Mouse (Mus musculus) lung, postnatal 10 days (tissue): ENCODE results near the gene Btbd9.
A peak's percentile ranks its signal among the peaks of the same experiment; 100 is the strongest.

Source experiments
- DNase-seq: peaks from one replicate; pipeline ENCODE4 v3.0.0; 2021

The Btbd9 gene

DNA sequence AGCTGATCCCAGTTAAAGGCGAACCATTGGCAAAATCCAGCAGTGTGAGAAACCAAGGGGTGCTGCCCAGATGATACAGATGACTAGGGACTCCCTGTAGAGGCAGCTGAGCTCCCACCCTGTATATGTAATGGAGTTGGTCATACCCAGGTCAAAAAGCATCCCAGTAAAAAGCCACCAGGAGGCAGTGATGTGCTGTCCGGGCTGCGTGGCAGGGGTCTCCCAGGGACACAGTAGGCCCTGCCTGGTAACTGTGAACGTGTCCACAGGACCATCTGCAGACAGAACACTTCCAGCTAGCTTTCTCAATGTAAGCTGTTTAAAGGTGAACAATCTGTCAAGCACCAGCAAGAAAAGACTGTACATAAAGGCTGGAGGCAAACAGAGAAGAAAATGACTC lies 343.6 kb downstream of the Btbd9 start:
- no peak for DNase-seq

GRCm38 (mm10) chr17:30231483-30231882 lies 344.8 kb downstream of the Btbd9 start:
- DNase-seq: no peak

DNA sequence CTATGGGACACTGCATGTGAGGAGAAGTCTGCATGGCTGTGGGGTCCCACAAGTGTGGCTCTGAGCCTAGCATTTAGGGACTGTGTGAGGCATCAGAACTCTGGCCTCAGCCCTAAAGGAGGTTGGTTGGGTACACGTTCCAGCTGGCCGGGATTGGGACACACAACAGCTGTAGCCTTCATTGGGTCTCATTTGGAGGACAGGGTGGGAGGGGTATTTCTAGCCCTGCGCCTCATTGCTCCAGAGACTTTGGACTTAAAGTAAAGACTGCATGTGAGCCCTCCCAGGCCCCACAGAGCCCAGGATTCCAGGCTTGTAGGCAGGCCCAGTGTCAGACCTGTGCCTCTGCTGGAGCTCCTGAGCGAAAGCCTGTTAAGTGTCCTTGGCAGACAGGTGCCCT lies 345.9 kb downstream of the Btbd9 start:
- DNase-seq: peak; percentile 74

DNA sequence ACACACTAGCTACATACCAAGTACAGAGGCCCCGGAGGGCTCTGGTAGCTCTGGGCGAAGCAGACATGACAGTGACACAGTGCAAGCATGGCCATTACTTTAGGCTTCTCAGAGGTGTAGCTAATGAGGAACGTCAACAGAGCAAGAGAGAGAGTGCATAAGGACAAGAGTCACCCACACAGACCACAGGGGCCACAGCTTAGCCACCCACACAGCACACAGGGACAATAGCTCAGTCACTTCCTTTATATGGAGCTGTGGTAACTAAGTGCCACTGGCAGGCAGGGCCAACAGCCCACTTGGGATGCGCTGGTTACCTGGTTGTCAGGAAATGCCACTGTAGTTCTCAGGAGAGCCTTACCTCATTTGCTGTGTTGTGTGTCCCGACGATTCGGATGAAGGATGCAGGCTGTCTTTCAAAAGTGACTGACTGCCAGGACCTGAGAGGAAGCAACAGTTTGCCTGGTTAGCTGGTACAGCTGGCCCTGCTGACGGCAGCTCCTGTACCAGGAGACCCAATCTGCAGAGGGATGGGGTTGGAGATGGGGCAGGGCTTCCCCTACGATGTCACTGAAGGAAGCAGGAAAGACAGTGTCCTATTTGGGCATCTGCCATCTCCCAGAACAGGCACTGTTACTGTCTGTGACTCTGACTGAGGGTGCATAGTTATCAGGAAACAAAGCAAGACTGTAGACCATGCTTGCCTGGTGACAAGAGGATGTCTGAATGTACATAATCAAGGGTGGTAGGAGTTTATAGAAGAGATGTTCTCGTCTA lies 347.7 kb downstream of the Btbd9 start:
- DNase-seq: peak; percentile 51

DNA sequence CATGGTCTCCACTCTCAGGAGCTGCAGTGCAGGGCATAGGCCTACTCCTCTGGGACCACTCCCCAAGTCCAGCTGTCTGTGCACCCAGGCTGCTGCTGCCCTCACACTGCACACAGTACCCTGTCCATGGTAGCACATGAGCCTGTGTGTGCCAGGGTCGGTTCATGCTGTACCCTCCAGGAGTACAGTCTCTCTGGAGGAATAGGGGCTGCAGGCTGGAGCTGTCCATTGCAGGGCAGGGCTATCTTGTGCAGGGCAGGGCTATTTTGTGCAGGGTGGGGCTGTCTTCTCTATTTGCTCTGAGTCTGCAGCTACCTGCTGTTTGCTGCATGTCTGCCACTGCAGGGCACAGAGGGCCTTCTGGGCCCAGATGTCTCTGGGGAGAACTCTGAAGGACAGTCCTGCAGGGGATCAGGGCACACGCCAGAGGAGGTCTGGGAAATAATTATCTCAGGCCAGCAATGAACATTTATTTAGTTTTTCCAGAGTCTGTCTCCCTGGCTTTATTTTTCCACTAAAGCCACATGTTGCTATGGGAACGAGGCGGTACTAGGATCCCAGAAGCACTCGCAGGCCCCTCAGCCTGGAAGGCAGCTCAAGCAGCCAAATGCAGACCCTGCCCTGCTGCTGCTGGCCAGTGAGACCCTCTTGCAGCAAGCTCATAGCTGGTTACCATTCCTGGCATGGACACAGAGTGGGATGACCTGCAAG lies 351.1 kb downstream of the Btbd9 start:
- no peak for DNase-seq

DNA sequence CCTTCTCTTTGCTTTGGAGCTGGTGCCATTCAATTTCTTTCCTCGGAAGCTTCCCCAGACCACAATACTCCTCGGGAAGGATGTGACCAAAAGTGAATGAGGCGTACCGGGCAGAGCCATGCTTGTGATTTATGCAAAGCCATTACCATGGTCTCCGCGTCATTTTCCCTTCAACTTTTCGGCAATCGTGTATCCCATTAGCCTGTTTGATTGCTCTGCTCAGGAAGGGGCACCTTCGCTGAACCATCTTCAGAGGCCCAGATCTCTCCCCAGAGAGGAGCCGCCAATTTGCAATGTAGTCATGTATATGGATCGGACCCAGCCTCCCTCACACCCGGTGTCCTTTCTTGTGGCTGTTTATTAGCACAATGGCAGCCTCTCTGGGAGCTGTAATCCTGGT lies 353.5 kb downstream of the Btbd9 start:
- DNase-seq: no peak

DNA sequence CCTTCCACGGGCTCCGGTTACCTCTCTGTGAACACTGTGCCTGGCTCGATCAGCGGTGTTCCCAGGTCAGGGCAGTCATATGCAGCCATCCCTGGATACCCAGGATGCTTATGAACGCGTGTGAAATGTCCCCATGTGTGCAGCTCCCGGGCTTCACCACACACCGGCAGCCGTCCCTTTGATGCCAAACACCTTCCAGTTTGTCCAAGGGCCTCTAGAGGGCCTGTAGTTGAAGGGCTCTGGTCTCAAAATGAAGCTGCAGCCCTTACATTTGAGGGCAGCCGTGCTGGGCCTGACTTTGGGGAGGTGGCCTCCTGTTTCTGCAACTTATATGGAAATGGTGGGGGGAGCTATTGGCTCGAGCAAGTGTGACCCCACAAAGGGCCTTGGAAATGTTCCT lies 353.9 kb downstream of the Btbd9 start:
- DNase-seq: no peak

- no peak for DNase-seq
These were observed 354.6 kb downstream of the Btbd9 start for GRCm38 (mm10) chr17:30221677-30222076.

DNA sequence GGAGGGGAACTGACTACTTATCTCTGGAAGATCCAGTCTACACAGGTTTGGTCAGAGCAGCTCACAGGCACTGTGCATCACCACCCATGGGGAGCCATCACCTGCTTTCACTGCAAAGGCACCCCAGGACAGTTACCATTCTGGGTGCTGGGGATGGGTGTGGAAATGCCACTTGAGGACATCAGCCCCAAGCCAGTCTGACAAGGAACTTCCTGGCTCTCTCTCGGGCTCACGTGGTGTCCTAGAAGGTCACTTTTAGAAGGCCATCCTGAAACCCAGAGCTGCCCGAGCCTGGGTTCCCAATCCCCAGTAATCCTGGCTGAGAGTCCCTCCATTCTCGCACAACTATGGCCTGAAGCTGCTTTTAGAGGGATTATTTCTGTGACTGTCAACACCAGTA lies 360.5 kb downstream of the Btbd9 start:
- DNase-seq: no peak

- DNase-seq: no peak
These were observed 361.9 kb downstream of the Btbd9 start for GRCm38 (mm10) chr17:30214393-30214792.

DNA sequence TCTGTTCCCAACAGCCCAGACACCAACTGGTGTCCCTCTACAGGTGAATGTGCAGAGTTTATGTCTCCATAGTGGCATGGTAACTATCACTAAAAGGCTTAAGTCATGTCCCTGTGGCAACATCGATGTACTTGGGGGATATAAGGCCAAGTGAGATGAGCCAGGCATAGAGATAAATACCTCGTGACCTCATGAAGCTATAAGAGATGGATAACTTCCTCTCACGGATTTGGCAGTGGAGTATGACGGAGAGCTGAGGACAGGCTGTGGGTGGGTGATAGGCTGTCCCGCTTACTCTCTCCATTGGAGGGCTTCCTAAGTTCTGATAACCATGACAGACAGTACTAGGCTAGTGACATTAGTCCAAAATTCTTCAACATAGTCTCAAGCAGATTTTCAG lies 362.9 kb downstream of the Btbd9 start:
- no peak for DNase-seq

GRCm38 (mm10) chr17:30212647-30213046 lies 363.6 kb downstream of the Btbd9 start:
- DNase-seq: peak; percentile 57

GRCm38 (mm10) chr17:30210936-30211335 lies 365.4 kb downstream of the Btbd9 start:
- no peak for DNase-seq

- no peak for DNase-seq
These were observed 366.0 kb downstream of the Btbd9 start for GRCm38 (mm10) chr17:30210262-30210661.

DNA sequence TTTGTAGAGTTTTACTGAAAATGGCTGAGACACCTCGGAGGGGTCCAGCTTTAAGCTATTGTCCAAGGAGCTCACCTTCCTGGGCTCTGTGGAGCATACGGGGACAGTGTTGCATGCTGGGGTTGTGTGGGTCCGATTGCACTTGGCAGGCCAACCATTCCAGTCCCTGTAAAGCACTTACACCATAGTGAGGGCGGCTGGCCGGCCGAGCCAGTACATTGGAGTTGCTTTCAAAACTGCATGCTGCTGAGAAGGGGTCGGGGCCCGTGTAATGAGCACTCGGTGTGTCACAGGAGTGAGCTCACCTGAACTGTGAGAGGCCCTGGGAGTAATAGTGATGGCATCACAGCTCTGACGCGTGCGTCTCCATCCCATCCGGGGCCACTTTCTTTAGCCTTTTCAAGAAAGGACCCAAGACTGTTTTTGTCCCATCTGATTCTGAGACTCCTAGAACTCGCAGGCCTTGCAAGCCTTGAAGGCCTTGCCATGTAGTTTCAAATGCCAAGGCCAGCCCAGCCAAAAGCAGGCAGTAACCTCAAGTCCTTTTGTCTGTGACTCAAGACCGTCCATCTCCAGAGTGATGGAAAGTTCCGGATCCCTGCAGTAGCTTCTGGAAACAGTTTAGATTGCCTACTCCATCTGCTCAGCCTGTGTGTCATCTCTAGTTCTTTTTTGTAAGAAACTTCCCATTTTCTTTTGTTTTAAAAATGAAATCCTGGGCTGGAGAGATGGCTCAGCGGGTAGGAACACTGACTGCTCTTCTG lies 371.0 kb downstream of the Btbd9 start:
- no peak for DNase-seq

DNA sequence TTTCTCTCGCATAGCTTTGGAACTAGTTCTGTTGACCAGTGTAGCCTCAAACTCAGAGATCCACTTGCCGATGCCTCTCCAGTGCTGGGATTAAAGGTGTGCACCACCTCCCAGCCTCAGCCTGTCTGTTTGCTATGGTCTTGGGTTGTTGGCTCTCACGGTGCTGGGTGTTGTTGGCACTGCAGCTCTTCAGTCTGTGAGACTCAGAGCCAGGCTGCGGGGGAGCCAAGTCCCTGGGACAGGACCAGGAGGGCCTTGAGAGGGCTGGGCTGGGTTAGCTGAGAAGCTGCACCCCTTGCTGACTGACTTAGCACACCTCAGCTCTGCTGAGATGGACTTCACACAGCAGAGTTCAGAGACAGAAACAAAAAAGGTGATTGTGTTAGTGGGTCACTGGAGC lies 376.0 kb downstream of the Btbd9 start:
- no peak for DNase-seq

- peak; percentile 55 for DNase-seq
These were observed 376.7 kb downstream of the Btbd9 start for GRCm38 (mm10) chr17:30199374-30200247.

GRCm38 (mm10) chr17:30198422-30198821 lies 377.9 kb downstream of the Btbd9 start:
- DNase-seq: no peak

DNA sequence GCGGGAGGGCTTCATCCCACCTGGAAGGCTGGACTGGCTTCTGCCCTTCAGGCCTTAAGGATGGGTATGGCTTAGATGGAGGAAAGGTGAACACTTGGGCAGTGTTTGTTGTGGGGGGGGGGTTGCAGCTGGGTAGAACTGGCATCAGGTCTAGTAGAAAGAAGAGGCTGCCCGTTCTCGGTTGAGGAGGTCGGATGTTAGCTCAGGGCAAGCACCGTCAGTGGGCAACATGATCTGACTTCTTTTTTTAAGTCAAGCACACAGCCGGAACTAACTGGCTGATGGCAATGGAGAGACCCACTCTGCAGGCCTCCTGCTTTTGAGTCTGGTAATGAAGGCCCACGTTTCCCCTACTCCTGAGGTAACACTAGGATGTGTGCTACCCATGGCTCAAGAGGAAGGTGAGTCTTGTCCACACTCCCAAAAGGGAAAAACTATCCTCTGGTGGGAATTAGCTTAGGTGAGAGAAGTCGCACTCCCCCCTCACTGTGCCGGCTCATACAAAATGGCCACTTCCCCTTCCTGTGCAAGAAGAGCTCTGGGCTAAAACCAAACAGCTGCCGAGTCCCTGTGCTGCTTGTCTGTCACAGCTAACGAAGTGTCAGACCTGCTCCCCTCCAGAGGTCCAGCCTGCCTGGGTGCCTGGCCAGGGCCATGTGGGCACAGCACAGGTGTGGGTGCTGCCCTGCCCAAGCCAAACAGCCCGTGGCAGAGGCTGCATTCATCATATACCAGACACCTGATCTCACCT lies 378.8 kb downstream of the Btbd9 start:
- peak; percentile 17 for DNase-seq

- peak; percentile 52 for DNase-seq
These were observed 379.6 kb downstream of the Btbd9 start for GRCm38 (mm10) chr17:30196401-30197279.
